Mouse (Mus musculus) heart, postnatal 14 days (tissue): ENCODE measurements around the gene Abca4. TPM values are rescaled to one million over a fixed set of nuclear protein-coding genes. Genes with fewer than 3 reads are reported as not detected.
"Not testable (repeated sequence)": the region's sequence is repeated elsewhere in the genome, so short reads cannot be mapped to it uniquely, and the experiment has no call there.

ENCODE experiments used
- DNase-seq, 2 experiments: peaks; one replicate each; pipeline ENCODE4 v3.0.0; 2021 to 2022
- intact Hi-C: fragments of 180-260 bp; cut with DNase I; formaldehyde crosslinking; loops from one replicate; pipeline ENCODE4 v1.15.1; 2025
- total RNA-seq, 2 experiments: library from RNA; stranded (reverse); gene quantifications; 2 replicates each; pipeline ENCODE4 v1.2.3; 2021

The Abca4 gene
- total RNA-seq, 2 experiments from 2014 or later = 4.2 to 4.3 TPM

DNA sequence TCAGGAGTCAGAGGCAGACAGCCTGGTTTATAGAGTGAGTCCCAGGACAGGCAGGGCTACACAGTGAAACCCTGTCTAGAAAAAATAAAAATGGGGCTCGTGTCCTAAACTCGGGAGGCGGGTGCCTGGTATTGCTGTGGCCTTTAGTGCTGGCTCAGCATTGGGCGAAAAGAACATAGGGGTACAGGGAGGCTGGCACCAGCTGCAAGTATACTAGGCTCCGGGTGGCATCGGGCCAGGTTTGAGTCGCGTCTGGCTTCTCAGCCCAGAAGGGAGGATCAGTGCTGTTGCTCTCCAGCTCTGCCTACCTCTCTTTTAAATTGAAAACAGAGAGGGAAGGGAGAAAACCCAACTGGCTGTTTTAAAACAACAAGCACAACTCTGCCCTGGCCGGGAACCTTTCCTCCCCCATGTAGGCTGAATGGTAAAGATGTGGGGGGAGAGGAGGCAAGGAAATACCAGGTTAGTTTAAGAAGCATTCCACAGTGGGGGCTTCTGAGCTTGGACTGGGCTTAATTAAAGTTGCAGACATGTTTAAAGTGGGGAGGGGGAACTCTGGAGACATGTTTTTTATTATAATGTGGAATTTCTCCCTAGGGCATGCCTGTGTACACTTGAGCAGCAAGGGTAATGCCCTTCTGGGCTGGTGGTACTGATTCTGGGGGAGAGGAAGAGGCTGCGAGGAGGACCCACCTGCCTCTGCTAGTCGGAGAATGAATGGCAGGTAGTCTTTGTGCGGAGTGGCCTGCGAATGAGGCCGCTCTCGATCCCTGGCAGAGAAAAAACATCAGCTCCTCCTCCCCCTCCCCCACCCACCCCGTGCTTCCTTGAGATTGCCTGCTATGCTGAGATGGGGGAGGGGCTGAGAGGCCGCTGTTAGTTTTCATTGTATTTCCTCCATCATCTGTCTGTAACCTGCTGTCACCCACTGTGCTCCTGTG is 3.9 kb downstream of the Abca4 start:
- peak; percentile 68 to 73 for DNase-seq
- intact Hi-C loops = no loop called here

GRCm38 (mm10) chr3:122049158-122049557 is 4.9 kb downstream of the Abca4 start:
- no peak for DNase-seq
- intact Hi-C loops = no loop called here

DNA sequence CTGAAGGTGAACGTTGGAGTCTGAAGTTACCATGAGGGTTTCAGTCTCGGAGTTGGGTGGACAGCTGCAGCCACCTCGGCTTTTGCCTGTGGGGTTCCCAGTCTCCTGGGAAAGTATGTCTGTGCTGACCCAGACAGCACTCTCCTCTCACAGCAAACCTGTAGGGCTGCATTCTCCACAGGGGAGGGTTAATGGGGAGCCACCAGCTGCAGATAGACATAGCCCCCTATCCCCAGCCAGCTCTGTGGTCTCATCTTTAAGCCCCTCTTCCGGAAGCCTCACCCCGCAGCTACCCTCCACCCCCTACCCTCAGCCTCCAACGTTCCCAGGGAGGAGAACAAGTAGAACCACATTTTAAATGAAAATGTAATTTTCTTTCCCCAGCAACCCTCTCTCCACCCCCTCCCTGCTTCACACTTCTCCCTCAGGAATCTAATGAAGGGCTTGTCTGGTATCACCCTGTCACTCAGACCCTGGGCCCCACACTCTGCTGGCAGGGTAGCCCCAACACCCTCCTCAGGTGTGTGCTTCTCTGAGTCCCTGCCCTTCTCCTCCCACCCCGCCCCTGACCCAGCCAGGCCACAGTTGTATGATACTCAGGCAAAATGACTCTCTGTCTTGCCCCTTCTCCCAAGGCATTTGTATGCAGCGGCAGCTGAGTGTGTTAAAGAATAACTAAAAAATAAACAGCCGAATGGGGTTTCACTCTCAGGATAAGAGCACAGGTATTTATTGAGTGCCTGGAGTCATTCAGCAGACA is 14.4 kb downstream of the Abca4 start:
- intact Hi-C loops = no loop called here

DNA sequence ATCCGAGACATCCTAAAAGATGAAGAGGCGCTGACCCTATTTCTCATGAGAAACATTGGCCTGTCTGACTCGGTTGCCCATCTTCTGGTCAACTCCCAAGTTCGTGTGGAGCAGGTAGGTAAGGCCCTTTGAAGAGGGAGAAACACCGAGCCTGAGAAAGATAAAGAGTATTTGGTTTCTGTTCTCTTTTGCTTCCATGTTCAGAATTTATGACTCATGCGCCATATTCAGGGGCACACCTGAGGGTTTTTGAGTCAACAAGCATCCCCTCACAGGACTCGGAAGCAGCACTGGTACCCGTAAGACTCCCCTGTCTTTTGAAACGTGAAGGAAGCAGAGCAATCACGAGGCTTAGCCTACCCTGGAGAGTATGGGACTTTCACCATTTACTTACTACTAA is 18.3 kb downstream of the Abca4 start:
- intact Hi-C loops = no loop called here
- DNase-seq = no peak

More for the DNA sequence above, 14.4 kb downstream of the Abca4 start:
- DNase-seq = no peak

- peak; percentile 34 to 72 for DNase-seq
Measured at GRCm38 (mm10) chr3:122064556-122065410, 20.5 kb downstream of the Abca4 start.

GRCm38 (mm10) chr3:122071769-122072168 is 27.5 kb downstream of the Abca4 start:
- intact Hi-C loops = no loop called here
- DNase-seq = no peak

More at GRCm38 (mm10) chr3:122064556-122065410, 20.5 kb downstream of the Abca4 start:
- intact Hi-C loops = no loop called here

DNA sequence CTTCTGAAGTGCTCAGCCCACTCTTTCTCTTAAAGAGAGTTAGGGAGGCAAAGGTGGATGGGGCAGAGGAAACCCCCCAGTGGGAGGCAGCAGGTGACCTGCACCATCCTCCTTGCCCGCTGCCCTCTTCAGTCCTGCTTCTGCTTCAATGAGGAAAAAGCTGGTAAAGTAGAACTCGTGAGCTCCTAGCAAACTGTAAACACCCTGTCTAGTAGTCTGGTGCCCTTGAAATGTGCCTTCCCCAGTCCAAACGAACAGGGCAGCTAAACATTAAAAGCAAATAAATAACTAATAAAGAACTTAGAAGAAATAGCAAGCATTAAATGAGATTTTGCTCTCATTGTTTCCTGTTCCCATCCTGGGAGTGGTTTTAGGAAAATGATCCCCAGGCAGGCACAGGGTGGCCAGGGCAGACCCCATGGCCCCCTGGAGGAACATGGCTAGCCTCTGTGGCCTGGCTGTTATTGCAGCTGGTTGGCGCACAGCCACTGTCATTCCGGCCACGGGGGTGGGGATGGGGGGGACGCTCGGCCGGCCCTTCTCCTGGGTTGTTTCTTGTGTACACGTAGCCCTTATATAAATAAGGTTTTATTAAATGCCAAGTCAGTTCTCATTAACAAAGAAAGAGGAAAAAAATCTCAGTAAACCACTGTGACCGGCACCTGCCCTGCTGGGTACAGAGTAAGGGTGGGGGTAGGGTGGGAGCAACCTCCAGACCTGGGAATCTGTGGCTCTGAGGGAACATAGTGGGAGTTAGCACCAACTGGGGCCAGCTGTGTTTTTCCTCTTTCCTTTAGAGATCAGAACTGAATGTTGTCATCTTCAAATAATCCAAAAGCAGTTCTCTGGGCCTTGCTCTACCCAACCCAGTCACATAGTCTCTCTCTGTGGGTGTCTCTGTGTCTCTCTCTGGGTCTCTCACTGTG is 28.7 kb downstream of the Abca4 start:
- intact Hi-C loops = no loop called here
- DNase-seq = peak; percentile 52 to 58

GRCm38 (mm10) chr3:122073595-122073994 is 29.4 kb downstream of the Abca4 start:
- intact Hi-C loops = no loop called here
- no peak for DNase-seq

DNA sequence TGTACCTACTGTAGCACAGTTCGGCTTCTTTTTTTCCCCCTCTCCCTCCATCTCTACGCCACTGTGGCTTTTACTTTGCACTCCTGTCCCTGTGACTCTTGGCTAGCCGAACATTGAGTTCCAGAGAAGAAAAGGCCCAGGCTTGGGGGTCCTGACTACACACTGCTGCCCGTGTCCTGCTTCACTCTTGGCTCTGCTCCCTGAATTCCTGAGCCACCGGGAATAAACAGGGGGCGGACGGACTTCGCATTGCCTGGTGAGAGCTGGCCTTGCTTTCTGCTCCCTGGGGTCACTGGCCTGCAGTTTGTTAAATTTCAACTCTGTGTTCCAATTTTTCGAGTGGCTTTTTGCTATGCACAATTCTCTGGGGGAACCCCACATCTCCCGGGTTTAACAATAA is 30.1 kb downstream of the Abca4 start:
- peak; percentile 28 to 36 for DNase-seq
- intact Hi-C loops = no loop called here

GRCm38 (mm10) chr3:122078141-122078540 is 33.9 kb downstream of the Abca4 start:
- DNase-seq = peak; percentile 30 to 39
- intact Hi-C loops = loop anchor here (2.0 kb wide), 1 partner anchor 27 kb away; no protein-coding TSS in a partner anchor

- intact Hi-C loops = loop anchor here (2.0 kb wide), 1 partner anchor 26 kb away; no protein-coding TSS in a partner anchor
- no peak for DNase-seq
Measured at GRCm38 (mm10) chr3:122079172-122079571, 34.9 kb downstream of the Abca4 start.

DNA sequence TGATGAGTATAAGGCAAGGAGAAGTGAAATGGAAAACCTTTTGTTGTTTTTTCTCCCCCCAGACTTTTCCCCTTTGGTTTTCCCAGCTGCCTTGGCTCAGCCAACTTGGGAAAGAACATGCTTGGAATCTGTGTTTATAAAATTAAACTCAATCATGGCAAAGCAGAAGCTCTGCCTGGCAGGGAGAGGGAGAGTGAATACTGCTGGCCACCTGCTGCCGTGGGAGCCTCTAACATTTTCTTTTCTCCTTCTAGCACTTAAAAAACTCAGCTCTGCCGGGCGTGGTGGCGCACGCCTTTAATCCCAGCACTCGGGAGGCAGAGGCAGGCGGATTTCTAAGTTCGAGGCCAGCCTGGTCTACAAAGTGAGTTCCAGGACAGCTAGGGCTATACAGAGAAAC is 37.4 kb downstream of the Abca4 start:
- DNase-seq, intact Hi-C loops: not testable (repeated sequence)

- intact Hi-C loops = no loop called here
- DNase-seq = no peak
Measured at GRCm38 (mm10) chr3:122082338-122082737, 38.1 kb downstream of the Abca4 start.

DNA sequence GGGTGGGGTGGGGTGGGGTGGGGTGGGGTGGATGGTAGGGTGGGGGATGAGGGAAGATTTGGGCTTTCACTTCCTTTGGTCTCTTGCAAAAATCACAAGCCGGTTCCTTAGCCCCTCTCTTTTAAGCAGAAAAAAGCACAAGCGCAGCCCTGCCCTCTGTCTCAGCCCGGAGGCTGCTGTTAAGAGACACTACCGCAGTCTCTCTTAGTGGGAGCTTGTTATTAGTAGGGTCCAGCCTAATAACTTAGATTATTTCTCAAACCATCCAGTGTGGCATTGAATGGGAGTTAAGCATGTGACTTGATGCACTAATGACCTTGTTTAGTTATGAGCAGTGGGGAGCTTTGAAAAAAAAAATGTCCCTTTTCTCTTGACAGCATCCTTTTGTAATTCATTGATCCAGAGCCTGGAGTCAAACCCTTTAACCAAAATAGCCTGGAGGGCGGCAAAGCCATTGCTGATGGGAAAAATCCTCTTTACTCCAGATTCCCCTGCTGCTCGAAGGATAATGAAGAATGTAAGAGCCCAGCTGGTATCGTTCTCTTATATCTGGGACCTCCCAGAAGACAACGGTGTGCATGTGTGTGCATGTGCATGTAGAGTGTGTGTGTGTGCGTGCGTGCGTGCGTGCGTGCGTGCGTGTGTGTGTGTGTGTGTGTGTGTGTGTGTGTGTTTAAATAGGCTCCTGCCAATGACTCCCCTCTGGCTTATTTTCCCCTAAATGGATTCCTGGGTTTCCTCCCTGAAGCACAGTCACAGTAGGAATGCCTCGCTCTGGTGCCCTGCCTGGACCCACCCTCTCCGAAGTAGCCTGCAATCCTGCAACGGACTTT is 41.1 kb downstream of the Abca4 start:
- no peak for DNase-seq
- intact Hi-C loops = no loop called here

DNA sequence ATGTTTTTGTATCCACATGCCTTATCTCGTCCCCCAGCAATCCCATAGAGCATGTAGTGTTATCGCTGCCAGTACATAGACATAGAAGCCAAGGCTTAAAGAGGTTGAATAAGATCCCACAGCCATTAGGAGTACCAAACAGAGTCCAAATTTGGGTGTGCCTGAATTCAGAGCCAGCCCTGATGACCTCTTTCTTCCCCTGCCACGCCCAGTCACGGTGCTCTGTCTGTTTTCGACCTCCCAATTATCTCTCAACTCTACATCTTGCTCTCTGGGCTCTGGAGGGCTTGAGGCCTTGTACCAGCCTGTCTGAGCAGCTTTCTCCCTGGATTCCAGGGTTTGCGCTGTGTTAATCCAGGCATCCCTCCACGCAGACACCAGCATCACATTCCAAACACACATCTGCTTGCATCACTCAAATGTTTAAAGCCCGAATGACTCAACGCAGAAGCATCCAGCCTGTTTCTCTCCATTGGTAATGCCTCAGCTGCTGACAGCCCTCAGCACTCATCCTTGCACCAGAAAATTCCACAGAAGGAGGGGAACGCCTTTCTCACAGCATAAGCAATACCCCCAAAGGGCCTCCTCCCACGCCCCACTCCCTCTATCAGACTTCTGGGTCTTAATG is 43.9 kb downstream of the Abca4 start:
- DNase-seq = peak; percentile 34 to 43
- intact Hi-C loops = no loop called here

- intact Hi-C loops = no loop called here
- DNase-seq = no peak
Measured at GRCm38 (mm10) chr3:122090338-122090737, 46.1 kb downstream of the Abca4 start.

DNA sequence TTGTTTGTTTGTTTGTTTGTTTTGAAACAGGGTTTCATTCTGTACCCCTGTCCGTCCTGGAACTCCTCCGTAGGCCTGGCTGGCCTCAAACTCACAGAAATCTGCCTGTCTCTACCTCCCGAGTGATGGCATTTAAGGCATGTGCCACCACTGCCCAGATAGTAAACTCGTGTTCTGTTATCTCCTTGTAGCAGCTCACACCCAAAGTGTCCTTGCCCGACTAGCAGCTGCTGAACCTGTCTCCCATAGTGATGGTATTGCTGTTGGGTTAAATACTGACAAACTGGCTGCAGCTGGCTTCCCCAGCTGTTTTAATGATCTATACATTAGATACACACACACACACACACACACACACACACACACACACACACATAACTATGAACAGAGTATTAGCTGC is 55.5 kb downstream of the Abca4 start:
- no peak for DNase-seq
- intact Hi-C loops = loop anchor here (5.0 kb wide), 2 partner anchors 57 to 92 kb away; partner anchors contain the start of gene Abca4

DNA sequence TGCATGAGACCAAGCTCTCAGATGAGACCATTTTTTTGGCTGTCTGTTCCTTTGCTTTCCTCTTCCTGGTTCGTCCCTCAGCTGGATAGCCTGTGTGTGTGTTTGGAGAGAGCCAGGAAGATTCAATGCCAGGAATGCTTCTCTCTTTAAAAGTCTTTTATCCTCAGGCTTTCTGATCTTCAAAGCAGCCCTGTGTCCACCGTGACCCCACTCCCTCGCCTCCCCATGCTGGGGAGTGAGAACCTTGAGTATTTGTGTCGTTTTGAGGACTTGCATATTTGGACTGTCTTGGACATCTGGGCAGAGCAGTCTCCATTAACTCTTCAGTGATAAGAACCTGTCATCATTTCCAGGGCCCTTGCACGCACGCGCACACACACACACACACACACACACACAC is 57.8 kb downstream of the Abca4 start:
- intact Hi-C loops = loop anchor here (5.0 kb wide), 2 partner anchors 60 to 95 kb away; partner anchors contain the start of gene Abca4
- no peak for DNase-seq
